Mouse (Mus musculus): ENCODE measurements around the gene Tdrd9. TPM values are rescaled to one million over a fixed set of nuclear protein-coding genes. Genes with fewer than 3 reads are reported as not detected.

Gene Tdrd9
- total and polyA plus RNA-seq, 2 experiments from 2014 or later, result 0.39 to 1.5 TPM

- no peaks in the 10 kb centered on the region for H3K4me1 ChIP-seq (ENCODE audit: insufficient read depth, low read length)
- peak; percentile 89 for TF ChIP-seq CTCF (IDR thresholded peaks at IDR 0.05)
- peaks cover 31% of the 10 kb centered on the region for H3K36me3 ChIP-seq (ENCODE audit: insufficient read depth, low read length)
- WGBS, result 43% methylated on average over 9 of the region's 9 CpGs
- no peak overlapping the region for H3K27ac ChIP-seq (ENCODE audit: low read depth, low read length)
- H3K4me3 ChIP-seq (ENCODE audit: low read depth, low read length), result no peak overlapping the region
- H3K9ac ChIP-seq (replicated peaks; ENCODE audit: low read length, poor library complexity, severe bottlenecking), result no peak overlapping the region
- H3K27me3 ChIP-seq (ENCODE audit: insufficient read depth, low read length), result no peaks in the 10 kb centered on the region
- ATAC-seq (ENCODE audit: low FRiP score), result peak; percentile 31; the same call in 1 of the 2 replicates
- no peak overlapping the region for H3K4me2 ChIP-seq (ENCODE audit: low read depth, low read length, poor library complexity, severe bottlenecking)
- peak; percentile 73 for DNase-seq (ENCODE audit: low spot score)
- no peaks in the 10 kb centered on the region for H3K9me3 ChIP-seq (ENCODE audit: low read length)
These were observed 13.1 kb upstream of the Tdrd9 start for GRCm38 (mm10) chr12:111958101-111958865.

- no peak overlapping the region for H3K9ac ChIP-seq (replicated peaks; ENCODE audit: low read length, poor library complexity, severe bottlenecking)
- 91% methylated on average over 5 of the region's 5 CpGs for WGBS
- no peak overlapping the region for H3K27ac ChIP-seq (ENCODE audit: low read depth, low read length)
- H3K36me3 ChIP-seq (ENCODE audit: insufficient read depth, low read length), result peaks cover 31% of the 10 kb centered on the region
- TF ChIP-seq CTCF (IDR thresholded peaks at IDR 0.05), result no peak
- ATAC-seq (ENCODE audit: low FRiP score) (no peak), DNase-seq (ENCODE audit: low spot score) (no peak)
- H3K27me3 ChIP-seq (ENCODE audit: insufficient read depth, low read length), result no peaks in the 10 kb centered on the region
- H3K9me3 ChIP-seq (ENCODE audit: low read length), result no peaks in the 10 kb centered on the region
- H3K4me2 ChIP-seq (ENCODE audit: low read depth, low read length, poor library complexity, severe bottlenecking), result no peak overlapping the region
- peaks cover 12% of the 10 kb centered on the region; the same call in 1 of the 2 replicates for H3K4me1 ChIP-seq (ENCODE audit: insufficient read depth, low read length)
- H3K4me3 ChIP-seq (ENCODE audit: low read depth, low read length), result no peak overlapping the region
These were observed 8.0 kb upstream of the Tdrd9 start for GRCm38 (mm10) chr12:111963339-111963738.

GRCm38 (mm10) chr12:111966683-111967173, 4.6 kb upstream of the Tdrd9 start, which contains the start of gene Atp5mpl:
TSS of gene Atp5mpl (minus strand) at chr12:111966977.
- H3K4me1 ChIP-seq (ENCODE audit: insufficient read depth, low read length), result peaks cover 12% of the 10 kb centered on the region; the same call in 1 of the 2 replicates
- WGBS, result under 1% methylated on average over 37 of the region's 37 CpGs

GRCm38 (mm10) chr12:111970085-111970484, 1.3 kb upstream of the Tdrd9 start:
- H3K4me3 ChIP-seq (ENCODE audit: low read depth, low read length), result no peak overlapping the region
- no peak for TF ChIP-seq CTCF (IDR thresholded peaks at IDR 0.05)
- H3K27ac ChIP-seq (ENCODE audit: low read depth, low read length), result no peak overlapping the region
- no peak for DNase-seq (ENCODE audit: low spot score)
- H3K27me3 ChIP-seq (ENCODE audit: insufficient read depth, low read length), result no peaks in the 10 kb centered on the region
- no peak overlapping the region for H3K4me2 ChIP-seq (ENCODE audit: low read depth, low read length, poor library complexity, severe bottlenecking)
- no peaks in the 10 kb centered on the region for H3K9me3 ChIP-seq (ENCODE audit: low read length)
- no peaks in the 10 kb centered on the region for H3K36me3 ChIP-seq (ENCODE audit: insufficient read depth, low read length)
- peaks cover 8% of the 10 kb centered on the region; the same call in 1 of the 2 replicates for H3K4me1 ChIP-seq (ENCODE audit: insufficient read depth, low read length)
- H3K9ac ChIP-seq (replicated peaks; ENCODE audit: low read length, poor library complexity, severe bottlenecking), result no peak overlapping the region
- no peak for ATAC-seq (ENCODE audit: low FRiP score)
- 79% methylated on average over 4 of the region's 4 CpGs for WGBS

More at GRCm38 (mm10) chr12:111966683-111967173, 4.6 kb upstream of the Tdrd9 start, which contains the start of gene Atp5mpl:
- peak; percentile 95 for DNase-seq (ENCODE audit: low spot score)
- H3K27ac ChIP-seq (ENCODE audit: low read depth, low read length), result peak within 1 kb of the TSS; percentile 47
- H3K9me3 ChIP-seq (ENCODE audit: low read length), result no peaks in the 10 kb centered on the region
- H3K36me3 ChIP-seq (ENCODE audit: insufficient read depth, low read length), result peaks cover 10% of the 10 kb centered on the region
- H3K4me3 ChIP-seq (ENCODE audit: low read depth, low read length), result peak within 1 kb of the TSS; percentile 71
- ATAC-seq (ENCODE audit: low FRiP score), result peak; percentile 91
- TF ChIP-seq CTCF (IDR thresholded peaks at IDR 0.05), result peak; percentile 98
- H3K9ac ChIP-seq (replicated peaks; ENCODE audit: low read length, poor library complexity, severe bottlenecking), result peak within 1 kb of the TSS; percentile 85
- peak within 1 kb of the TSS; percentile 86 for H3K4me2 ChIP-seq (ENCODE audit: low read depth, low read length, poor library complexity, severe bottlenecking)
- no peaks in the 10 kb centered on the region for H3K27me3 ChIP-seq (ENCODE audit: insufficient read depth, low read length)

- Histone ChIP-seq H3K4me1 (ENCODE audit: insufficient read depth, low read length) (no peaks in the 10 kb centered on the region), H3K27me3 (ENCODE audit: insufficient read depth, low read length) (no peaks in the 10 kb centered on the region), H3K27ac (ENCODE audit: low read depth, low read length) (no peak overlapping the region), H3K9me3 (ENCODE audit: low read length) (no peaks in the 10 kb centered on the region), H3K9ac (replicated peaks; ENCODE audit: low read length, poor library complexity, severe bottlenecking) (no peak overlapping the region), H3K36me3 (ENCODE audit: insufficient read depth, low read length) (no peaks in the 10 kb centered on the region), H3K4me3 (ENCODE audit: low read depth, low read length) (no peak overlapping the region), H3K4me2 (ENCODE audit: low read depth, low read length, poor library complexity, severe bottlenecking) (no peak overlapping the region)
- ATAC-seq (ENCODE audit: low FRiP score) (no peak), DNase-seq (ENCODE audit: low spot score) (no peak)
- no peak for TF ChIP-seq CTCF (IDR thresholded peaks at IDR 0.05)
- 89% methylated on average over 10 of the region's 10 CpGs for WGBS
These were observed 1.1 kb downstream of the Tdrd9 start for GRCm38 (mm10) chr12:111972504-111972903.

GRCm38 (mm10) chr12:111974578-111974977, 3.2 kb downstream of the Tdrd9 start:
- ATAC-seq (ENCODE audit: low FRiP score), result no peak
- no peak for DNase-seq (ENCODE audit: low spot score)
- Histone ChIP-seq H3K4me1 (ENCODE audit: insufficient read depth, low read length) (no peaks in the 10 kb centered on the region), H3K9ac (replicated peaks; ENCODE audit: low read length, poor library complexity, severe bottlenecking) (no peak overlapping the region), H3K4me2 (ENCODE audit: low read depth, low read length, poor library complexity, severe bottlenecking) (no peak overlapping the region), H3K4me3 (ENCODE audit: low read depth, low read length) (no peak overlapping the region), H3K27me3 (ENCODE audit: insufficient read depth, low read length) (no peaks in the 10 kb centered on the region), H3K36me3 (ENCODE audit: insufficient read depth, low read length) (no peaks in the 10 kb centered on the region), H3K9me3 (ENCODE audit: low read length) (no peaks in the 10 kb centered on the region), H3K27ac (ENCODE audit: low read depth, low read length) (no peak overlapping the region)
- TF ChIP-seq CTCF (IDR thresholded peaks at IDR 0.05), result no peak
- 84% methylated on average over 6 of the region's 6 CpGs for WGBS
